Mouse (Mus musculus): Measurements from ENCODE around the gene Gm49661.

Gene Gm49661

DNA sequence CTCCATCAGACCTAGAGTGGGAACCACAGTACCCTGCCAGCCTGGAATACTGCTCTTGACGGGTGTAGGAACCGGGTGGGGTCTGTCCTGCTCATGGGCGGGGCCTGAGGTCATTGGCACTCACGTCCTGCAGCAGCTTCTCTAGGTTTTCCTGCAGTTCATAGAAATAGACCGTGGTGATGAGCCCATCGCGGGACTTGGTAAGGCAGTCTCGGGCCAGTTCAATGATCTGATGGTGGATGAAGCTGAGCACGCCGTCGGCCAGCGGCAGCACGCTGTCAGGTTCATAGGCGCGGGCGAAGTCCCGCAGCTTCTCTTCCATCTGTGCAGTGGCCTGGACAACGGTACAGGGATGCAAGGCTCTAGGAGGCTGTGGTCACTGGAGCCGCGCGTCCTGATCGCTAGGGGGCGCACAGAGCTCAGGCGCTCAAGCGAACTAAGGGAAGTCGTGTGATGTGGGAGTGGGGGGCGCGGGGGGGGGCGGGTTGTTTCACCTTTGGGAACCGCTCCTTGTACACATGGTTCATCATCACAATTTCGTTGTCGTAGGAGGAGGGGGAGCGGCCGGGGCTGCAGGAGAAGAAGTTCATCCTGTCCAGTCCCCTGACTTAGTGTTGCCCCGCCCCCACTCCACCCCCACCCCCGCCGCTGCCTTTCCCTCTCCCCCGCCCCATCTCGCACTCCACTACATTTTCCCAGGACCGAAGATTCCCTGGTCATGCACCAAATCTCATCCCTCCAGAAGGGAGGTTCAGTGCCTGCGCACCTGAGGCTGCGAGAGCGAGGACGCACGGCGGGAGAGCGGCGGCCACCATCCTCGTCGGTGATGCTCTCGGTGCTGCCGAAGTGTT lies 40.6 kb downstream of the Gm49661 start:
- peak; percentile 76 for DNase-seq

DNA sequence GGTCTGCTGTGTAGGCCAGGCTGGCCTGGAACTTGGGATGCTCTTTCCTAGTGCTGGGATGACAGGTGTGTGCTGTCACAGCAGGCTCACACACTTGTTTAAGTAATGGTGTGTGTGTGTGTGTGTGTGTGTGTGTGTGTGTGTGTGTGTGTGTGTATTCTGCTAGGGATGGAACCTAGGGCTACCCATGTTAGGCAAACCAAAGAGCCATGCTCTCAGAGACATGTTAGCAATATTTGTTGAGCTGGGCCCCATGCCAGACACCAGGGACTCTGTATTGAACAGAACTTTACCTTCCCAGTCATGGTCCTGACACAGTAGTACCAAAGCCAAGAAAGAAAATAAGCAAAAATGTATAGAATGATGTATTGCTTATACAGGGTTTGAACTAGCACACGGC lies 41.7 kb downstream of the Gm49661 start:
- DNase-seq, result no peak

DNA sequence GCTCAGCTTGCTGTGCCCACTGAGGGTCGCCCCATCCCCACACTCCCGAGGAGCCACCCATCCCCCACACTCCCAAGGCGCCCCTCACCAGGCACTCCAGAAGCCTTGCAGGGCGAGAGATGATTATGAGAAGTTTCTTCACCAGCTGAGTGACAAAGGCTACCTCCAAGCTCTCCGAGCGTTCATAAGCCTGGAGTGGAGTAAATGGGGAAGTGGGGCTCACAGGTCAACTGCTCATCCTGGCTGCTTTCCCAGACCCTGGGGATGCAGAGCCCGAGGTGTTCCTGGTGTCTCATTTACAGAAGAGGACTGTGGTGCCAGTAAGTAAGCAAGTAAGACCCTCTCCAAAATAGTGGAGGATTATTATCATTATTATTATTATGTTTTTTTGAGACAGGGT lies 43.7 kb downstream of the Gm49661 start:
- no peak for DNase-seq

DNA sequence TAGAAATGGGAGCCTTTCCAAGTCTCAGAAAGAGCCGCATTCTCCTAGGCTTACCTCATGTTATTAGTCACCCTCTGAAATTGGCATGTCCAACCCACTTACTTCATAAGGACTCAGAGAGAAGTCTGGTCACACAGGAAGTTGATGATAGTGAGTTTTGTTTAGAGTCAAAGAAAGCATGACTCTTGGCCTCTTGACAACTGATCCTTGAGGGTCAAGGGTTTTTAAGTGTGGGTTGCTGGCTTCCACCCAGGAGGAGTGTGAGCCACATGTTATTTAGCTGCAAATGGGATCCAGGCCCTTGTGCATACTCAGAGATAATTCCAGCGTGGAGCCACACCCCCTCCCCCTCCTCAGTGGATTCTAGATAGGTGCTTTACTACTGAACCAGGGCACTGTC lies 47.6 kb downstream of the Gm49661 start:
- no peak for DNase-seq

DNA sequence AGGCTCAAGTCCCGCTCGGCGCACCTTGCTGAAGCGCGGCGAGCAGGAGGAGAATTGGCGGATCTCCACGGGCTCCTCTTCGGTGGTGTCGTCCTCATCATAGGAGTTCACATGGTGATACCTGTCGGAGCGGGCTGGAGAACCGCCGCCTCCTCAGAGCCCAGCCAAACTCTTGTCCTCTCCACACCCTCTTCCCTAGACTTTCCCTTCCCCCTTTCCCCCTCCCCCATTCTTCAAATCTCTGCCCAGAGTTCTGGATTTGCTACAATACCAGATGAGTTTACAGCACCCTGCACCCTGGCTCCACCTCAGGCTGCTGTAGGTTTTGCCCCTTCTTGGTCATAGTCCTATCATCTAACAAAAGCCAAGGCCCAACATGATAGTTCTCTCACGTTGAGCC lies 50.6 kb downstream of the Gm49661 start:
- no peak for DNase-seq

DNA sequence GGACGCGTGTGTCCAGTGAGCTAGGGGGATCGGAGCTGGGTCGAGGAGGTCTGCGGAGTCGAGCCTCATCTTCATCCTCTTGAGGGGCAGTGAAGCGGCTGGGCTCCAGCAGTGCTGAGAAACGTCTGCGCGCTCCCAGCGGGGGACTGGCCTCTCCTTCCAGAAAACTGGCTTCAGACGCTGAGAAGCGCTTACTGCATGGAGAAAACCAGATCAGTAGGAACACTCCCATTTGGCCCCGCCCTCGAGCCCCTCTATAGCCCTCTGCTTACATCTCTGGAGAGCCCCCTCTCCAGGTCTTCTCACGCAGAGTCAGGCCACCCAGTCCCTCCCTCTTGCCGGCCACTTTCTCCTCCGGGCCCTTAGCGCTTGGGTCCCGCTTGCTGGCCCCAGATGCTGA lies 51.5 kb downstream of the Gm49661 start:
- no peak for DNase-seq
